In genomic region chr15:102593996-102594656, GRCm38 (mm10) we compare ENCODE assay signal across 10 mouse cellular contexts. TPM values are rescaled to one million over a fixed set of nuclear protein-coding genes. Genes with fewer than 3 reads are reported as not detected.
A peak's percentile ranks its signal among the peaks of the same experiment; 100 is the strongest.
DNase-seq lines count a peak whose midpoint lies in the region; ATAC-seq and TF ChIP-seq lines count a peak whose summit lies in the region.
"Had no signal": no experiment of that assay in that cellular context is flagged by ENCODE, and none has a peak within 500 bp of the region (broad histone marks: within the 10 kb centered on the region; RNA-seq: fewer than 3 reads in every experiment).

No protein-coding gene starts in this region.

- no peak overlapping the region for H3K4me3 ChIP-seq in layer of hippocampus, adult 2 months
- 0 out of 2 replicates have a peak overlapping the region, but pooled peaks have one; percentile 16 for H3K4me3 ChIP-seq in kidney, embryonic 16.5 days (ENCODE audit: low read length)
- no peak overlapping the region for H3K4me3 ChIP-seq in neural tube, embryonic 14.5 days (ENCODE audit: low read depth, low read length)
- H3K4me3 ChIP-seq: left cerebral cortex, adult 2 months had no signal

- ATAC-seq in kidney, embryonic 16.5 days (ENCODE audit: low FRiP score, low TSS enrichment), result peak; percentile 80
- peak; percentile 65; the same call in 1 of the 2 replicates for ATAC-seq in neural tube, embryonic 14.5 days (ENCODE audit: low read depth)
- no peak for ATAC-seq in frontal cortex, adult (ENCODE audit: low TSS enrichment)

- no peak for TF ChIP-seq CTCF in layer of hippocampus, adult 2 months (conservative IDR thresholded peaks at IDR 0.05)

- no peaks in the 10 kb centered on the region for H3K27me3 ChIP-seq in kidney, embryonic 16.5 days (ENCODE audit: insufficient read depth, low read length)
- H3K27me3 ChIP-seq in neural tube, embryonic 14.5 days (ENCODE audit: control insufficient read depth, insufficient read depth, low read length), result no peaks in the 10 kb centered on the region

- 25% methylated on average over 8 of the region's 8 CpGs for WGBS in kidney, embryonic 16.5 days
- WGBS in neural tube, embryonic 14.5 days, result 13% methylated on average over 8 of the region's 8 CpGs

- peak overlapping the region; percentile 75 for H3K27ac ChIP-seq in layer of hippocampus, adult 2 months
- H3K27ac ChIP-seq in kidney, embryonic 16.5 days (ENCODE audit: low read length), result 0 out of 2 replicates have a peak overlapping the region, but pooled peaks have one; percentile 24
- no peak overlapping the region for H3K27ac ChIP-seq in neural tube, embryonic 14.5 days (ENCODE audit: low read depth, low read length)
- H3K27ac ChIP-seq: left cerebral cortex, adult 2 months had no signal

- H3K9me3 ChIP-seq in kidney, embryonic 16.5 days (ENCODE audit: low read length), result no peaks in the 10 kb centered on the region
- no peaks in the 10 kb centered on the region for H3K9me3 ChIP-seq in neural tube, embryonic 14.5 days (ENCODE audit: control insufficient read depth, low read length)

- H3K36me3 ChIP-seq in kidney, embryonic 16.5 days (ENCODE audit: insufficient read depth, low read length), result peaks cover 7% of the 10 kb centered on the region; the same call in 1 of the 2 replicates
- no peaks in the 10 kb centered on the region for H3K36me3 ChIP-seq in neural tube, embryonic 14.5 days (ENCODE audit: control insufficient read depth, insufficient read depth, low read length)

- intact Hi-C loops in heart, postnatal 10 days (cut with DNase I), result loop anchor here (5.0 kb wide), 1 partner anchor 73 kb away; no protein-coding TSS in a partner anchor

- H3K4me2 ChIP-seq in kidney, embryonic 16.5 days (replicated peaks; ENCODE audit: low read depth, low read length), result peak overlapping the region; percentile 37
- peak overlapping the region; percentile 31; the same call in 1 of the 2 replicates for H3K4me2 ChIP-seq in neural tube, embryonic 14.5 days (ENCODE audit: low read depth, low read length)

- no peak overlapping the region for H3K9ac ChIP-seq in kidney, embryonic 16.5 days (replicated peaks; ENCODE audit: low read length)
- H3K9ac ChIP-seq in neural tube, embryonic 14.5 days (replicated peaks; ENCODE audit: low read depth, low read length), result no peak overlapping the region

- DNase-seq in layer of hippocampus, adult 2 months (ENCODE audit: low spot score in 2 of 2), result no peak
- DNase-seq in layer of hippocampus, postnatal 36 days, result no peak
- peak; percentile 39 to 49 for DNase-seq in heart, postnatal 10 days
- no peak for DNase-seq in right cerebral cortex, postnatal 14 days
- DNase-seq: cerebellum, adult 11 months; gastrocnemius, postnatal 14 days had no signal

- peaks cover 26% of the 10 kb centered on the region for H3K4me1 ChIP-seq in kidney, embryonic 16.5 days (ENCODE audit: insufficient read depth, low read length)
- H3K4me1 ChIP-seq in neural tube, embryonic 14.5 days (ENCODE audit: control insufficient read depth, insufficient read depth, low read length), result peaks cover 19% of the 10 kb centered on the region; the same call in 1 of the 2 replicates

RNA-seq across cellular contexts. Expression of gene Gm28047, which starts 30.7 kb away (rescaled TPM):
- total RNA-seq in layer of hippocampus, adult 2 months (2021), result not detected
- 1 to 10 TPM in 1 of 2 experiments, not detected in 1; 3.1 TPM for total RNA-seq in layer of hippocampus, postnatal 36 days (2021)
- 1 to 10 TPM in 1 of 2 experiments, not detected in 1; 1.2 TPM for total RNA-seq in heart, postnatal 10 days (2021)
- 0.36 TPM in 1 of 2 replicates, not detected in the other for polyA plus RNA-seq in kidney, embryonic 16.5 days (2015; fragmentation: Nextera tagmentation; extraction: Ambion mirVana)
- polyA plus RNA-seq in neural tube, embryonic 14.5 days (2014; fragmentation: Nextera tagmentation; extraction: Ambion mirVana), result not detected in 2 replicates

RNA-seq across cellular contexts. Expression of gene Atf7, which starts 31.1 kb away (rescaled TPM):
- total RNA-seq in layer of hippocampus, adult 2 months (2021), result 10 to 100 TPM; 45.5 to 46.4 TPM
- 10 to 100 TPM; 40.4 to 45.0 TPM for total RNA-seq in layer of hippocampus, postnatal 36 days (2021)
- total RNA-seq in heart, postnatal 10 days (2021), result 10 to 100 TPM; 71.3 to 79.2 TPM
- 30.9 and 39.2 TPM in 2 replicates for polyA plus RNA-seq in kidney, embryonic 16.5 days (2015; fragmentation: Nextera tagmentation; extraction: Ambion mirVana)
- 13.3 and 16.2 TPM in 2 replicates for polyA plus RNA-seq in neural tube, embryonic 14.5 days (2014; fragmentation: Nextera tagmentation; extraction: Ambion mirVana)

Comparison
In these comparisons a context has a peak if more than half of its experiments do, and no peak if none do; other contexts are left out.
1. DNase-seq: peak in heart, postnatal 10 days (2 of 2); none in layer of hippocampus, adult 2 months (0 of 2), layer of hippocampus, postnatal 36 days (0 of 2) and right cerebral cortex, postnatal 14 days (single experiment).